Mouse (Mus musculus): ENCODE data around the gene Olfr1234.

Olfr1234 gene

GRCm38 (mm10) chr2:89364765-89365164 is at the start of gene Olfr1234:
Gene Olfr1234 (minus strand): TSS chr2:89364865.
- DNase-seq (ENCODE audit: low spot score in 2 of 2): no peak

- no peak for DNase-seq (ENCODE audit: low spot score in 2 of 2)
These were observed 44.9 kb upstream of the Olfr1234 start, which contains the start of gene Olfr1238 for GRCm38 (mm10) chr2:89409576-89409975. Gene Olfr1238 (minus strand): TSS chr2:89409676.

GRCm38 (mm10) chr2:89400882-89401281 is 36.2 kb upstream of the Olfr1234 start:
- DNase-seq (ENCODE audit: low spot score in 2 of 2): no peak

- no peak for DNase-seq (ENCODE audit: low spot score in 2 of 2)
These were observed 22.4 kb downstream of the Olfr1234 start, which contains the start of gene Olfr1233 for GRCm38 (mm10) chr2:89342298-89342697. Gene Olfr1233 (minus strand): TSS chr2:89342398.

DNA sequence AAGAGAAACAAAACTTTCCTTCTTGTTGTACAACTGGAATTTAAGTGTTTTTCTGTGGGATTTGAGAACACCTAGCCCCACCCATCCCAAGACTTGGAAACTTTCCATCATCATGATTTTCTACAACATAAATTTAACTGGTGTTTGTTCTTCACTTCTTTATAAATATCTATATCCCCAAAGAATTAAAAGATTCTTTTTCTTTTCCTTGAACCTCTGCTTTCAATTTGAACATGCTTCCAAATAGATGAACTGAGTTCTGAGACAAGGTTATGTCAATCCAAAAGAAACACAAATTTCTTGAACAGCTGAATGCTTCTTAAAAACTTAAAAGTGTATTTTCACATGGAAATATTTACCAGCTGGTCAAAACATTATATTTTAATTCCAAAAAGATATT is 35.1 kb downstream of the Olfr1234 start, which contains the start of gene Olfr1232:
Gene Olfr1232 (minus strand): TSS at position 101 of the 400 bp plus-strand sequence.
- DNase-seq (ENCODE audit: low spot score in 2 of 2): no peak

Data from left cerebral cortex, adult 9 months (tissue).